Mouse (Mus musculus) adipocyte (in vitro differentiated cells): ENCODE measurements around the gene Stk39.

Experiments
- DNase-seq: peaks from one replicate; pipeline ENCODE4 v3.0.0-alpha.2; 2016; ENCODE audit warnings: low spot score

Stk39 gene

DNA sequence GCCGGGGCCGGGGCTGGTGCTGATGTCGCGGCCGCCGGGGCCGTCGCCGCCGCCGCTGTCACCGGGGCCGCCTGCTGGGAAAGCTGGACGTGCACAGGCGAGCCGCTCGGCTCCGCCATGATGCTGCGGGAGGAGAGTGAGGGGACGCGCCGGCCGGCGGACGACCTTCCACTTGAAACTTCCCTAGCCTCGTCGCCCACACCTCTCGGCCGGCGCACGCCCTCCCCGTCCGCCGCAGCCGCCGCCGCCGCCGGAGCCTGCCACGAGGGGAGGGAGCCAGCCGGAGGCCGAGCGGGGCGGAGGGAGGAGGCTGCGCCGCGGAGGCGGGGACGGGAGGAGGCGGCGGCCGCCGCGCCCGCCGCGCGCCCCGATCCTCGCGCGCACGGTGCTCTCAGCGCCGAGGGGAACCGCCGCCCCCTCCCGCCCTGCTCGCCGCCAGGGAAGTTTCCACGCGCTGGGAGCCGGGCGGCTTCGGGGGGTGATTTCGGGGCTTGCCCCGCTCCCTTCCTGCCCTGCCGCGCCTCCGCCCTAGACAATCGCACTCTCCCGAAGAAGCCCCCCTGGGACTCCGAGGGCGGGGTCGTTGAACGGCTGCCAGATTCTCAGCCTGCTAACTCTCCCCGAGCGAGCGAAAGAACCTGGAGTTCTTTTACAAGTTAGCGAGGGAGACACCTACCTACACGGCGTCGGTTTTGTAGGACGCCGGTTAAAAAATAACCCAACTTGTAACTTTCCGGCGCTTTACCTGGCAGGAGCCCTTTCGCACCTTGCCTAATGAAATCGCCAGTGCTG lies at the start of gene Stk39:
TSS of gene Stk39 (minus strand) at position 510 of the 792 bp plus-strand sequence.
- DNase-seq: peak; percentile 61

- no peak for DNase-seq
Observed at GRCm38 (mm10) chr2:68515409-68515808, 43.3 kb upstream of the Stk39 start.

DNA sequence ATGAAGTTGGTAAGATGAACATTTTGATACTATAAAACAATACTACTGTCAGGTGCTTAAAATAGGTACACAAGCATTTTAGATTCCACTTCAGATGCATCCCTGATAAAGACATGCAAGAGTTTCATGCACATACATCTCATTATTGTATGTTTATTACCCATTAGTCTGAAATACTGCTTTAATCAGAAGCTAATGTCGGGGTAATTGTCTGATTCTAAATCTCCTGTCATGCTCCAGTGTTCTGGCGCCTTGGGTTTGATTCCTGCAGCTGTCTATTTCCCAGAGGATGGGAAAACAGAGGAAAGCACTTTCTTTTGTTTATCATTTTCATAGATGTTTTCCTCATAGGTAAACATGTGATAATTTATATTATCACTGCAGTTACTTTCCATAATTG lies 31.1 kb upstream of the Stk39 start:
- no peak for DNase-seq

- DNase-seq: no peak
Observed at GRCm38 (mm10) chr2:68502734-68503133, 30.7 kb upstream of the Stk39 start.

DNA sequence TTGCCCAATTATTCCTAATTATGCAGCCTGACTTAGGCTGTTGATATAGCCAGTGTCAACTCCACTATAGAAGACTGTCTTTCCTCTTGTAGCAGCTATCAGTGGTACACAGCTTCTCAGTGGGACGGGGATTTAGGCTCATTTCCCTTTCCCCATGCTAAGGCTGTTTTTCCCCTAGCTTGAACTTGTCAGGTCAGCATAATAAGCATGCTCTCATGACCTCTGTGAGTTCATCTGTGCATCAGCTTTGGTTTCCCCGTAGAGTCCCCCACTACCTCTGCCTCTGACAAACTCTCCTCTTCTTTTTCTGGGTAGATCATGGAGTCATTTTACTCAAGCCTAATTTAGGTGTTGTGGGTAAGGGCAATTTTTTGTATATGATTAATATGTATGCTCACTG lies 30.2 kb upstream of the Stk39 start:
- DNase-seq: no peak

GRCm38 (mm10) chr2:68486275-68486674 lies 14.2 kb upstream of the Stk39 start:
- DNase-seq: no peak

DNA sequence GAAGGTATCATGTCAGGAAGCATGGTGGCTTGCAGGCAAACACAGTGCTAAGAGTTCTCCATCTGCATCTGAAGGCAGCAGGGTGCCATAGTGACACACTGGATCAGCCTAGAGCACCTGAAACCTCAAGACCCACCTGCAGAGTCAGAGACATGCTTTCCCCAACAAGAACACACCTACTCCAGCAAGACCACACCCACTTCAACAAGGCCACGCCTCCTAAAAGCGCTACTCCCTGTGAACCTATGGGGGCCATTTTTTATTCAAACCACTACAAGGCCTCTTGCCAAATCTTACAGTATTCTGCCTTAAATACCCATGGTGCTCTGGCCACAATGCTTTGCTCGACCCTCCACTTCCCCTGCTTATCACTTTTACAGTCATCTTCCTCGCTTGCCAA lies 13.1 kb upstream of the Stk39 start:
- DNase-seq: no peak

DNA sequence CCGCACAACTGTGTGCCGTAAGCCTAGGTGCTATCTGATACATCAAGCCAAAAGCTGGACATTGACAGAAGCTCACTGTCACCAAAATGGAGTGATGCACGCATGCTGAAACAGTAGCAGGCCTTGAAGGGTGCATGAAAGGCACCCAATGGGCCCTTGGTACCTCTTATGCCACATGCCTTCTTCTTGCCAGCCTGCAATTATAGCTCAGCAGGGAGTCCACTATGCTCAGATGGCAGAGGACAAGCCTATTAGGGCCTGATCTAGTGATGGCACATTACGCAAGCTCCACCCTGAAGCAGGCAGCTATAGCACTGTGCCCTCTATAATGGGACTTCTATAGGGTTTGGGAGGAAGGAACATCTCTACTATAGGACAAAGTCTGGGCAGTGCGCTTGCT lies 10.8 kb upstream of the Stk39 start:
- DNase-seq: no peak

GRCm38 (mm10) chr2:68479823-68480222 lies 7.8 kb upstream of the Stk39 start:
- DNase-seq: no peak

- no peak for DNase-seq
Observed at GRCm38 (mm10) chr2:68472921-68473320, 853 bp upstream of the Stk39 start.

DNA sequence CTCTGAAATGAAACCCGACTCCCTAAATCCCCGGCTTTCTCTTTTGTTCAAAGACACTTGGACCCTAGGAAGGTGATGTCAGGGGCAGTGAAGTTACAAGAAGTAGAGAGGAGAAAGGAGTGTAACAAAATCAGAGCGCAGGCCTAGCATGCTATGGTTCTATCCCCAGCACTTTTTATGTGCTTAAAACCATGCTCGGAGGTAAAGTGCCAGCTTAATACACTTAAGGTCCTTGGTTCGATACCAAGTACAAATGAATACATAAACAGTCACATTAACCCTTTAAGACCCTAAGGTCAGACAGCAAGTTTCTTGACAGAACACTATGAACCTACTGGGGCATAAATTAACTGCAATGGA lies 463 bp upstream of the Stk39 start:
- DNase-seq: no peak

GRCm38 (mm10) chr2:68470891-68471758 lies 943 bp downstream of the Stk39 start:
- DNase-seq: peak; percentile 39

DNA sequence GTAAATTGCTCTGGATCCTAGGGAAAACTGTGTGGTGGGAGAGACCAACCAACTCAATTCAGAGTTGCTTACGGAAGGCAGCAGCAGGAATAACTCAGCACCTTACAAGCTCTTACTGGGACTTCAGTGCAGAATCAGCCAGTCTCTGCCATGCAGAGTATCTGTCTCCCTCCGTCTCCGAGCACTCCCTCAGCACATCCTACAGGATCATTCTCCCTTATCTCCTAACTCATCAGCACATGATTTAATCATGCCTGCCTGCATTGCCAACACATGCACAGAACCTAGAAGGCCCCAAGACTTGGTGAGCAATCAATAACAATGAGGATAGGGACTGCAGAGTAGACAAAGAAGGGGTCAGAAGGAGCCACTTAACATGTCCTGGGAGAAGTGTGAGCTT lies 2.6 kb downstream of the Stk39 start:
- DNase-seq: no peak

DNA sequence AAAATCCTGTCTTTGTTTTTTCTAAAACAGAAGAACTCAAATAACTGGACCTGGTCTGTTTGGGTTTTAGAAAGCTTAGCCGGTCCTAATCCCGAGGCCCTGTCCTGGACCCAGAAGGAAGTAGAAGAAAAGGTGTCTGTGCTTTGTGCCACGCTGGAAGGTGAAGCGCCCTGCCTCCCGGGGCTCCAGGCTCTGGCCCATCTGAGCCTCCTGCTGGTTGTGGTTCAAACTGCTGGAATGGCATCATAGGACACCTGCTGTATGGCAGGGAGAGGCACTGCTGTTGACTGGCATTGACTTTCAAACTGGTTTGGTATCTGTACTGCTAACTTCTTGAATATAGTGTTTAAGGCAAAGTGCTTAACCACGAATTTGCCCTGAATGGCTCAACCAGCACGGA lies 3.4 kb downstream of the Stk39 start:
- peak; percentile 54 for DNase-seq

GRCm38 (mm10) chr2:68468259-68468658 lies 3.8 kb downstream of the Stk39 start:
- no peak for DNase-seq

DNA sequence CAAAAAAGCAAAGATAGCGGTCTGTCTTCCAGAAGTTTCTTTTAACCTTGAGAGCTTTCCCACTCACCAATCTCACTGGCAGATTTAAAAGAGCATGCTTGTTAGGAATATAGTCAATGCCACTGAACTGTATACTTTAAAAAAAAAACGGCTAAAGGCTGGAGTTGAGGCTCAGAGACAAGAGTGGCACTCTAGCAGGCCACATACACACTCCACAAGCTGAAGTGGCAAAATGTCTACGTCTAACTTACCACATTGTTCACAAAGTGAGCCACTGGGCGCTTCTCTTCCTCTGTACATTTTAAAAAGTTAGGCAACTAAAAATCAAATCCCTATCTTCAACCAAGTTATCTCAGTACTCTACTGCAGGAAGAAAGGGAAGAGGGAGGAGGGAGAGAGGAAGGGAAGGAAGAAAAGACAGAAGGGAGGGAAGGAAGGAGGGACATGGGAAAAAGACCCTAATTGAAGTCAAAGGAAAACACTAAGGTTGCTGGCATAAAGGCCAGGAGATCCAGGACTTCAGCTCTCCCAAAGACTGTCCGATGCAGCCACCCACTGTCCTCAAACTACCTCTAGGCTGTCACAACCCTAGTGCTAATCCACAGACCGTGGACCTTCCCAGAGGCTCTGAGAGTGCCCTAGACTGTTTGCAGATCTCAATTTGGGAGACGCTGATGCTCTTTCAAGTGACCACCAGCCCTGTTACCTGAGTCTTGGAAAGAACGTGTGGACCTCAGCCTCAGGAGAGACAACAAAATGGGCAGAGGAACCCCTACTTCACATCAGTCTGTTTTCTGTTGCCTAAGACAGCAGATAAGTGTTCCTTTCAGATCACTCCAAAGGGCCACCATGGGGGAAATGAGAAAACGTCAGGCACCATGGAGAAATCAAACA lies 4.7 kb downstream of the Stk39 start:
- DNase-seq: no peak

- DNase-seq: peak; percentile 63
Observed at GRCm38 (mm10) chr2:68466124-68467070, 5.7 kb downstream of the Stk39 start.

GRCm38 (mm10) chr2:68465266-68466123 lies 6.6 kb downstream of the Stk39 start:
- peak; percentile 79 for DNase-seq

GRCm38 (mm10) chr2:68464456-68464855 lies 7.6 kb downstream of the Stk39 start:
- peak; percentile 51 for DNase-seq

DNA sequence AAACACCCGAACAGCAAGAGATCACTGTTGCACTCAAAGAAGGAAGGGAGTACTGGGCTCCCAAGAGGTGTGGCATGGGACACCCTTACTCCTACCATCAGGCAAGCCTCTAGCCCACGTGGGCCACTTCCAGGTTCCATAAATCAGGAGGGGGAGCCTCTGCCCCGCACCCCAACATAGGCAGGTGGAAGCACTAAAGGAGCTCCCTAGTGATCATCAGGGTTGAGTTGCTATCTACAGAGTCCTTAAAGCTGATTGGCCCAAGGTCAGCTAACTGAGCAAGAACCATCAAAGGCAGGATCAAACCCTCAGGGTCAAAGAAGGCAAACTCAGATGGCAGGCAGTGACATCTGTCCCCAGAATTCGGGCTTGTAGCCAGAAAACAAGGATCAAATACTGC lies 8.3 kb downstream of the Stk39 start:
- no peak for DNase-seq
